Mouse (Mus musculus): ENCODE data around the gene Gm8947.
"Not testable (repeated sequence)": the region's sequence is repeated elsewhere in the genome, so short reads cannot be mapped to it uniquely, and the experiment has no call there.

Gm8947 gene

GRCm38 (mm10) chr1:151182266-151182665 lies 9.9 kb upstream of the Gm8947 start, which contains the start of gene Gm47985:
TSS of gene Gm47985 (plus strand) at chr1:151182537.
- DNase-seq: not testable (repeated sequence)

- not testable (repeated sequence) for DNase-seq
Observed at GRCm38 (mm10) chr1:151186186-151186585, 6.0 kb upstream of the Gm8947 start.

DNA sequence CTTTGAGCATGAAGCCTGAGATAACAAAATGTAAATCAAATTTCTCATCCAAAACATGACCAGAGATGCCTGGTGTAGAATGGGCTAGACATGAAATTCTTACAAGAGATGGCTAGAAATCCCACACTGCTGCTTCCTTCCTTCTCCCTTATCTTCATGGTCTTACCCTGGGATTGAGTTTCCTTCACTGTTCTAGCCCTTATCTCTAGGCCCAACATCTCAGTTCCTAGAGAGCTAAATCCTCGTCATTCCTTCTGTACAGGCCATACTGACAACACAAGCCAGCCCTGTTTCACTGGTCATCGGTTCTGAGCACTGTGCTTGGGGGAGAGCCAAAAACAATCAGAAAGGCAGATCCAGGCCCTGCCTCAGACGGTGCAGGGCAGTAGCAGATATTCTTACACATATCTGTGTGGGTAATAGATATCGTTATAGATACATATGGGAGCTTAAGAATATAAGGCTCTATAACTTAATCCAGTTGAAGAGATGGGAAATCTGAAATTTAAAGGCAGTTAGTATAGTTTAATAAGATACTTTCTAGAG lies 5.2 kb upstream of the Gm8947 start:
- not testable (repeated sequence) for DNase-seq

DNA sequence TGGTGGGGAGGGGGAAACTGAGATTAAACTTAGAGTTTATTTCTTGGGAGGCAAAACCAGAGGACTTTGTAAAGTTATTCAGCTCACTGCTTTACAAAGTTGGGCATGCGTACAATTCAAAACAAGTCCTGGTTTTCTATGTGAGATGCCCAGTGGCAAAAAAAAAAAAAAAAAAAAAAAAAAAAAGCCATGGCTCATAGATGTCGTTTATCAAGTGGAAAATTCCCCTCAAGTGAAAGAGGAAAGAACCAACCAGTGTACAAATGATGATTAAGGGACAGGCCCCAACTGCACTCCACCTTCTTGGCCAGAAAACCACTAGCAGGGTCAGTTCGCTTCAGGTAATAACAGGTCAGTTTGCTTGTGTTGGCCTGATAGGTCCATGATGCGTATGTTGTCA lies 3.7 kb upstream of the Gm8947 start:
- DNase-seq: no peak

- DNase-seq: not testable (repeated sequence)
Observed at GRCm38 (mm10) chr1:151192739-151193138, 563 bp downstream of the Gm8947 start.

- DNase-seq: not testable (repeated sequence)
Observed at GRCm38 (mm10) chr1:151195986-151196385, 3.8 kb downstream of the Gm8947 start.

DNA sequence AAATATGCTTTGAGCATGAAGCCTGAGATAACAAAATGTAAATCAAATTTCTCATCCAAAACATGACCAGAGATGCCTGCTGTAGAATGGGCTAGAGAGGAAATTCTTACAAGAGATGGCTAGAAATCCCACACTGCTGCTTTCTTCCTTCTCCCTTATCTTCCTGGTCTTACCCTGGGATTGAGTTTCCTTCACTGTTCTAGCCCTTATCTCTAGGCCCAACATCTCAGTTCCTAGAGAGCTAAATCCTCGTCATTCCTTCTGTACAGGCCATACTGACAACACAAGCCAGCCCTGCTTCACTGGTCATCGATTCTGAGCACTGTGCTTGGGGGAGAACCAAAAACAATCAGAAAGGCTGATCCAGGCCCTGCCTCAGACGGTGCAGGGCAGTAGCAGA lies 4.5 kb downstream of the Gm8947 start:
- not testable (repeated sequence) for DNase-seq

DNA sequence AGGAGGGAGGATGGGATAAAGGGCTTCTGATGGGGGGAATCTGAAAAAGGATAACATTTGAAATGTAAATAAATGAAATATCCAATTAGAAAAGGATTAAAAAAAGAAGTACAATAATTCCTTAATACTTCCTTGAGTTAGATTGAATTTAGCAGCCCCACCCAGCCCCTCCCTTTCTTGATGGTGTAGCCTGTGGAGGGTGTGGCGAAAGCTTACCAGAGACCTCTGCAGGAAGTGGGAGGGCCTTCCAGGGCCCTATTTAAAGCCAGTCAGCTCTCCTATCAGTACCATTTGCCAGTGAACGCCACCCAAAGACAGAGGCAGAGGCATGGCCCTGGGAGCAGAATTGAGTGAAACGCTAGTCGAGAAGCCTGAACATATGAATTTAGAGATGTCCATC lies 5.9 kb downstream of the Gm8947 start, which contains the start of gene Gm47995:
Gm47995 (plus strand) TSS at position 329 of the 400 bp plus-strand sequence.
- DNase-seq: not testable (repeated sequence)

- DNase-seq: not testable (repeated sequence)
Observed at GRCm38 (mm10) chr1:151200620-151201019, 8.4 kb downstream of the Gm8947 start.

- DNase-seq: not testable (repeated sequence)
Observed at GRCm38 (mm10) chr1:151202771-151203170, 10.6 kb downstream of the Gm8947 start.

- not testable (repeated sequence) for DNase-seq
Observed at GRCm38 (mm10) chr1:151203818-151204217, 11.6 kb downstream of the Gm8947 start, which contains the start of gene 3110040M04Rik. TSS of gene 3110040M04Rik (plus strand) at chr1:151204121.

DNA sequence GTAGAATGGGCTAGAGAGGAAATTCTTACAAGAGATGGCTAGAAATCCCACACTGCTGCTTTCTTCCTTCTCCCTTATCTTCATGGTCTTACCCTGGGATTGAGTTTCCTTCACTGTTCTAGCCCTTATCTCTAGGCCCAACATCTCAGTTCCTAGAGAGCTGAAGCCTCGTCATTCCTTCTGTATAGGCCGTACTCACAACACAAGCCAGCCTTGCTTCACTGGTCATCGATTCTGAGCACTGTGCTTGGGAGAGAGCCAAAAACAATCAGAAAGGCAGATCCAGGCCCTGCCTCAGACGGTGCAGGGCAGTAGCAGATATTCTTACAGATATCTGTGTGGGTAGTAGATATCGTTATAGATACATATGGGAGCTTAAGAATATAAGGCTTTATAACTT lies 16.3 kb downstream of the Gm8947 start:
- DNase-seq: not testable (repeated sequence)

GRCm38 (mm10) chr1:151208944-151209343 lies 16.8 kb downstream of the Gm8947 start:
- not testable (repeated sequence) for DNase-seq

GRCm38 (mm10) chr1:151209824-151210355 lies 17.7 kb downstream of the Gm8947 start, which contains the start of gene Gm47996:
TSS of gene Gm47996 (plus strand) at chr1:151210131.
- DNase-seq: not testable (repeated sequence)

GRCm38 (mm10) chr1:151211666-151212065 lies 19.5 kb downstream of the Gm8947 start:
- not testable (repeated sequence) for DNase-seq

DNA sequence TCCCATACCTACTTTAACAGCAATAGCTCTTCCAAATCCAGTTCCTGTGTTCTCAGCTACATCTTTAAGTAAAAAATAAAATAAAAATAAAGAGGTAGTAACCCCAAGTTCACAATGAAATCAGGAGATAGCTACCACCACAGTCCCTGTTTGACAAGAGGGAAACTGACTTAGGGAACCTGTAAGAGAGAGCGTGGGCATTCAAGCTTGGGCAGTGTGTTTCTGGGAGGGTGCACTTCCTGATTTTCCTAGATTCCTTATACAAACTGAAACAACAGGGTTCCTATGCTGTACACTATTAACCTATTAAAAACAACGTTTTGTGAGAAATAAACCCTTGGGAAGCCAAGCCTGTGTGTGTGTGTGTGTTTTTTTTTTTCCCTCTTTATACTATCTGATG lies 22.7 kb downstream of the Gm8947 start:
- DNase-seq: no peak

DNA sequence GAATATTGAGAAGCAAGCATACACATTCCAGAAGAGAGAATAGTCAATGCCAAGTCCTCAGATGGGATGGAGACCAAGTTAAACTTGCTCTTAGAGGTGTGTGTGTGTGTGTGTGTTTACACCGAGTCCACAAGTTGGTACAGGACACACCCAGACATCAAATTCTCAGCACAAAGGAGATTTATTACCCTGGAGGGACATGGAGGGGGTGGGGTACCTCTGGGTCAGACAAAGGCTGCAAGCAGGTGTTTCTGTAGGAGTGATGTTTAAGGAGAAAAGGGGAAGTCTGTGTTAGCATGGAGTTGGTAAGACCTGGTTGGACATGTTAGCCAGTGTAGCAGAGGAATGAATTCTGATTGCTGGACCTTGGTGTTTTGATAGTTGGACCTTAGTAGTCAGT lies 23.8 kb downstream of the Gm8947 start:
- no peak for DNase-seq

GRCm38 (mm10) chr1:151216417-151216816 lies 24.2 kb downstream of the Gm8947 start:
- no peak for DNase-seq

GRCm38 (mm10) chr1:151219045-151219444 lies 26.9 kb downstream of the Gm8947 start:
- DNase-seq: no peak

- no peak for DNase-seq
Observed at GRCm38 (mm10) chr1:151220098-151220497, 27.9 kb downstream of the Gm8947 start.

DNA sequence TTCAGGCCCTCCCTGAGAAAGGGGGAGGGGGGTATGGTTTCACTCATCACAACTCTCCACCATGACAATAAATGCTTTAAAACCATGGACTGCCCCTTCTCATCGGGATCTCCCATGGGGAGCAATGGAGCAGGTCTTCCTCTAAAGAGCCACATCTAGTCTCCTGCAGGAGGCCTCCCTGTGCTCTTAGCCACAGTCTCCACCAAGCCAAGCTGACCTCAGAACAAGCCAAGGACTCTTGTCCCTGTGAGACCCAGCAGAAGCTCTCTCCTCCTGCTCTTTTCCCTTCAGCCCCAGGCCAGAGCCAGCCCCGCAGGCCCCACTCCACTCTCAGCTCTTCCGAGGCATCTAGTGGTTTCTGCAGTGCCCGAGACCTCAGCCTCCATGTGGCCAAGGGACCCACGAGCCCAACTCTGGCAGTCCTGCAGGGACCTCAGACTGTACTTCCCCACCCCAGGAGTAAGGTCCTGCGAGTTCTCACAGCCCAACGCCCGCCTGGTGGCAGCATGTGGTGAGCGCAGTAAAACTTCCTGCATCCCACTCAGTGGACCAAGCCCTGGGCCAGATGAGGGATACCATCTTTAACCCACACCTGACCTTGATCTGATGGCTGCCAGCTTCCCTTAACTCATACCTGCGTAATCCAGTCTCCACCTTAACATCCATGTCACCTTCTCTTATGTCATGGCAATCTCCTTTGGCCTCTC lies 30.5 kb downstream of the Gm8947 start:
- no peak for DNase-seq

DNA sequence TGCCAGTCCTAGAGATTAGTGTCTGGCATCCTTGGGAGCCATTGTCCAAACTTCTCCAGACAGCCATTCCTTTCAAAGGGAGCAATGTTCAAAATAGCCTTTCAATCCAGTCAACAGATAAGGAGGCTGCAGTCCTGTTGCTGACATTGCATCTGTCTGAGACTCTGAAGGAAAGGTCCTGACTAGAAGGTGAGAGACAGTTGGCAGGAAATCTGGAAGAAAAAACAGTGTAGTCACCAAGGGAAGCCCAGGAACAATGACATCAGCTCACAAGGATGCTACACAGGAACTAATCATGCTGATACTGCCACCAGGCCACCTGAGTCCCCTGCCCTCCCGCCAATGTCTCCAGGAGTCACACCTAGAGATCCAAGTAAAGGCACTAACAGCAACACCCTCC lies 31.2 kb downstream of the Gm8947 start:
- no peak for DNase-seq

GRCm38 (mm10) chr1:151224536-151224935 lies 32.4 kb downstream of the Gm8947 start:
- no peak for DNase-seq

GRCm38 (mm10) chr1:151227506-151227905 lies 35.3 kb downstream of the Gm8947 start:
- no peak for DNase-seq
